Mouse (Mus musculus) small intestine, adult 2 months (tissue): ENCODE results near the gene Stam.

Source experiments
- CTCF ChIP-seq: fragments of 200-500 bp; IDR thresholded peaks from 2 replicates; pipeline ENCODE4 v1.5.1; 2012; ENCODE audit warnings: low read depth, mild to moderate bottlenecking, control low read depth, inconsistent platforms, low read length, moderate library complexity, mixed read lengths; ENCODE audit not compliant: insufficient replicate concordance, insufficient read length; ENCODE audit errors: extremely low read depth
- POLR2A ChIP-seq: fragments of 200-500 bp; IDR thresholded peaks from 2 replicates; pipeline ENCODE4 v1.6.1; 2012; ENCODE audit warnings: low read depth, mild to moderate bottlenecking, control low read depth, inconsistent platforms, low read length, moderate library complexity

DNA sequence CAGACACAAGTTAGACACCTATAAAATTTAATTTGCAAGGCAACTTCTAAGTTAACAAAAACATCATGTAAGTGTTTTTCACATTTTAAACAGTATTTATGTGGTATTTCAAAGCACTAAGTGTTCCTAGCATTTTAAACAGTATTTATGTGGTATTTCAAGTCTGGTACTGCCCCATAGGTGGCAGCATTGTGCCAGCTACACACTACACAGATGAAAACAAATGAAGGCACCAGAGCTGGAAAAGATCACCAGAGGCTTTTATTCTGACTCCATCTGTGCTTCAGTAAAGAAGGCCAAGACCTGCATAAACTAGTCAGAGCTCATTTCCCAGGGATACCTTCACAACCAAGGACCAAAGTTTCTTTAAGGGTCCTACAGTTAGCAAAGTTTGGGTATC is 25.5 kb upstream of the Stam start:
- no peak for TF ChIP-seq POLR2A
- TF ChIP-seq CTCF, result no peak
